Mouse (Mus musculus) lung, postnatal 0 days (tissue): ENCODE data around the gene Vmn1r93. TPM values are rescaled to one million over a fixed set of nuclear protein-coding genes. Genes with fewer than 3 reads are reported as not detected.
"Not testable (repeated sequence)": the region's sequence is repeated elsewhere in the genome, so short reads cannot be mapped to it uniquely, and the experiment has no call there.

ENCODE experiments used
- ATAC-seq: fragments of 200-750 bp; cut with Nextera tagmentation; 2 replicates; pipeline ENCODE4 v1.8.0; 2017; ENCODE audit warnings: moderate library complexity
- DNase-seq: peaks from one replicate; pipeline ENCODE4 v3.0.0-alpha.2; 2016; ENCODE audit warnings: low spot score
- H3K27ac ChIP-seq: fragments of 300-500 bp; sonication (generic); 2 replicates; pipeline ENCODE4 v1.5.1; 2014; ENCODE audit warnings: antibody characterized with exemption, mild to moderate bottlenecking, low read length, mixed read lengths
- H3K27me3 ChIP-seq: fragments of 300-500 bp; sonication (generic); replicated peaks from 2 replicates; pipeline ENCODE4 v1.6.1; 2014; ENCODE audit warnings: low read length, mixed read lengths; ENCODE audit not compliant: insufficient read depth
- H3K36me3 ChIP-seq: fragments of 300-500 bp; sonication (generic); 2 replicates; pipeline ENCODE4 v1.6.1; 2014; ENCODE audit warnings: low read length, mixed read lengths; ENCODE audit not compliant: insufficient read depth
- H3K4me1 ChIP-seq: fragments of 300-500 bp; sonication (generic); 2 replicates; pipeline ENCODE4 v1.6.1; 2014; ENCODE audit warnings: antibody characterized with exemption, low read depth, low read length, mixed read lengths; ENCODE audit not compliant: insufficient read depth
- H3K4me2 ChIP-seq: fragments of 300-500 bp; sonication (generic); replicated peaks from 2 replicates; pipeline ENCODE4 v1.6.1; 2014; ENCODE audit warnings: low read depth, mild to moderate bottlenecking, low read length, moderate library complexity, mixed read lengths
- H3K4me3 ChIP-seq: fragments of 300-500 bp; sonication (generic); 2 replicates; pipeline ENCODE4 v1.5.1; 2014; ENCODE audit warnings: low read depth, low read length
- H3K9ac ChIP-seq: fragments of 300-500 bp; sonication (generic); replicated peaks from 2 replicates; pipeline ENCODE4 v1.6.1; 2014; ENCODE audit warnings: low read depth, mild to moderate bottlenecking
- H3K9me3 ChIP-seq: fragments of 300-500 bp; sonication (generic); 2 replicates; pipeline ENCODE4 v1.6.1; 2016; ENCODE audit warnings: low read length, mixed read lengths
- WGBS: fragments of 180-500 bp; shearing (Covaris S2); extraction: QIAGEN DNeasy Blood & Tissue Kit; methylation state at CpG from one replicate; pipeline ENCODE4 v1.1.7; 2014; 5-methylcytosine and 5-hydroxymethylcytosine counted together
- polyA plus RNA-seq: library from polyadenylated mRNA; unstranded; fragments of >200 nt; fragmentation: Nextera tagmentation; extraction: Ambion mirVana; gene quantifications from 2 replicates; pipeline ENCODE4 v1.2.1, GENCODE M21; 2015

Gene Vmn1r93
- polyA plus RNA-seq, result not detected in 2 replicates

DNA sequence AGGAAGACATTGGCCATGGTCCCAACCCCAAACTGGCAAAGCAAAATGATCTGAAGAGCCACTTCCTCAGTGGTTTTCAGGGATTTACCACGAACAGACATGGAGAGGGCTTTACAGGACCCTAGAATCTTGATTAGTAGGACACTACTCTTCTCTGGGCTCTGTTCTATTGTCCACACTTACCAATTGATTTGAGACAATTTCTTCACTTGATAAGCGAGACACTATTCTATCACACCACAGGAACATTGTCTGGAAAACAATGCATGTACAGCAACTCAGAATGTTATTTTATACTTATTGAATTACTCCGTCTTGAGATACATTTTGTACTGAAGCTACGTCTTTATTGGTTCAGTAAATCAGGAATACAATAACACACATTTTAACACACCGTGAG lies at the start of gene Vmn1r93:
Gene Vmn1r93 (minus strand): TSS at position 101 of the 400 bp plus-strand sequence.
- not testable (repeated sequence) for H3K4me3 ChIP-seq, H3K9me3 ChIP-seq, H3K4me2 ChIP-seq, H3K27ac ChIP-seq, H3K36me3 ChIP-seq, H3K27me3 ChIP-seq, H3K9ac ChIP-seq, H3K4me1 ChIP-seq, ATAC-seq, DNase-seq
- no CpG with 5 or more reads among the region's 5 CpGs for WGBS

DNA sequence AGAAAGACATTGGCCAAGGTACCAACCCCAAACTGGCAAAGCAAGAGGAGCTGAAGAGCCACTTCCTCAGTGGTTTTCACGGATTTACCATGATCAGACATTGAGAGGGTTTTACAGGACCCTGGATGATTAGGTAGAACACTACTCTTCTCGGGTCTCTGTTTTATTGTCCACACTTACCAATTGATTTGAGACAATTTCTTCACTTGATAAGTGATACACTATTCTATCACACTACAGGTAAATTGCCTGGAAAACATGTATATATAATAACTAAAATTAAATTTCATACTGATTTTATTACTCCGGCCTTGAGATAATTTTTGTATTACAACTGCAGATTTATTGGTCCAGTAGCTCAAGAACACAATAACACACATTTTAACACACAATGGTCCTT lies 29.4 kb upstream of the Vmn1r93 start, which contains the start of gene Vmn1r94:
Gene Vmn1r94 (minus strand): TSS at position 101 of the 400 bp plus-strand sequence.
- H3K27me3 ChIP-seq, H3K9me3 ChIP-seq, H3K4me1 ChIP-seq, H3K4me3 ChIP-seq, H3K4me2 ChIP-seq, ATAC-seq, H3K9ac ChIP-seq, H3K36me3 ChIP-seq, DNase-seq, H3K27ac ChIP-seq: not testable (repeated sequence)
- WGBS, result no CpG with 5 or more reads among the region's 3 CpGs

DNA sequence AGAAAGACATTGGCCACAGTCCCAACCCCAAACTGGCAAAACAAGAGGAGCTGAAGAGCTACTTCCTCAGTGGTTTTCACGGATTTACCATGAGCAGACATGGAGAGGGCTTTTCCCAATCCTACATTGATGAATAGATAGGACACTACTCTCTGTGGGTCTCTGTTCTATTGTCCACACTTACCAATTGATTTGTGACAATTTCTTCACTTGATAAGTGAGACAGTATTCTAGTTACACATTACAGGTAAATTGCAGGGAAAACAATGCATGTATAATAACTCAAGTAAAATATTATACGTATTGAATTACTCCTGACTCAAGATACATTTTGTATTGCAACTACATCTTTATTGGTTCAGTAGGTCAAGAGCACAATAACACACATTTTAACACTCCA lies 16.4 kb downstream of the Vmn1r93 start, which contains the start of gene Gm16442:
Gene Gm16442 (minus strand): TSS at position 101 of the 400 bp plus-strand sequence.
- H3K9ac ChIP-seq, DNase-seq, H3K36me3 ChIP-seq, H3K4me1 ChIP-seq, H3K27ac ChIP-seq, H3K9me3 ChIP-seq, H3K4me2 ChIP-seq, ATAC-seq, H3K4me3 ChIP-seq, H3K27me3 ChIP-seq: not testable (repeated sequence)
- no CpG with 5 or more reads among the region's 2 CpGs for WGBS

DNA sequence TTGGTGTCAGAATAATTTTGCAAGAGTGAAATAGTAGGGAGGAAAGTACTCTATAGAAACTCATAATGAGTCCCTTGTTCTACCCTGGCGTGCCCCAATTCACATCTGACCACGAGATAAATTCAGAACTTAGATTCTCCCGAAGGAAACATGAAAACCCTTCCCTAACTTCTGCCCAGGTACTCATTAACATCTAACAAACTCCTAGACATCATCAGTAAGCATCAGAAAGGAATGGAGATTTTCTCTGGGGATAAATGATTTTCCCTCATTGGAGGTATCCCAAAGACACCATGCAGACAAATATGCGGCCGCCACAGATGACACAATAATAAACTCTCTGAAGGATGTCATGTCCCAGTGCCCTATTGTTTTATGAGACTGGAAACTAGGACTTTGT lies 39.5 kb downstream of the Vmn1r93 start, which contains the start of gene Vmn1r91:
Gene Vmn1r91 (plus strand): TSS at position 301 of the 400 bp plus-strand sequence.
- not testable (repeated sequence) for DNase-seq, H3K27ac ChIP-seq, H3K4me2 ChIP-seq, ATAC-seq, H3K9me3 ChIP-seq, H3K4me1 ChIP-seq, H3K36me3 ChIP-seq, H3K9ac ChIP-seq, H3K4me3 ChIP-seq, H3K27me3 ChIP-seq
- WGBS, result 76% methylated on average over 5 of the region's 5 CpGs

Other genes starting within 250 kb of the Vmn1r93 start
- 20.8 and 24.3 TPM in 2 replicates for gene Pvr, start 217.9 kb downstream of the Vmn1r93 start, polyA plus RNA-seq
- gene Igsf23, start 188.3 kb downstream of the Vmn1r93 start, polyA plus RNA-seq, result 0.70 and 0.90 TPM in 2 replicates
- not detected in 2 replicates for gene Ceacam20, start 173.7 kb downstream of the Vmn1r93 start, polyA plus RNA-seq
- 0.06 TPM in 1 of 2 replicates, not detected in the other for gene Nlrp9b, start 147.6 kb downstream of the Vmn1r93 start, polyA plus RNA-seq
- gene Vmn1r91, start 39.4 kb downstream of the Vmn1r93 start, polyA plus RNA-seq, result not detected in 2 replicates
- not detected in 2 replicates for gene Gm16442, start 16.5 kb downstream of the Vmn1r93 start, polyA plus RNA-seq
- gene Vmn1r94, start 29.3 kb upstream of the Vmn1r93 start, polyA plus RNA-seq, result not detected in 2 replicates
- gene Vmn1r95, start 54.6 kb upstream of the Vmn1r93 start, polyA plus RNA-seq, result not detected in 2 replicates
- not detected in 2 replicates for gene Gm6164, start 66.5 kb upstream of the Vmn1r93 start, polyA plus RNA-seq
- not detected in 2 replicates for gene Gm4498, start 94.7 kb upstream of the Vmn1r93 start, polyA plus RNA-seq
- gene Gm5890, start 123.7 kb upstream of the Vmn1r93 start, polyA plus RNA-seq, result not detected in 2 replicates
- gene Gm4133, start 195.0 kb upstream of the Vmn1r93 start, polyA plus RNA-seq, result not detected in 2 replicates
- gene Gm5728, start 236.3 kb upstream of the Vmn1r93 start, polyA plus RNA-seq, result not detected in 2 replicates